Comparison of ENCODE assay signal across 8 mouse cellular contexts in genomic region chr3:79841475-79841874, GRCm38 (mm10). TPM values are rescaled to one million over a fixed set of nuclear protein-coding genes. Genes with fewer than 3 reads are reported as not detected.
A peak's percentile ranks its signal among the peaks of the same experiment; 100 is the strongest.
DNase-seq lines count a peak whose midpoint lies in the region; ATAC-seq and TF ChIP-seq lines count a peak whose summit lies in the region.

No protein-coding gene starts in this region.

- H3K36me3 ChIP-seq in heart, embryonic 10.5 days, result peaks cover 14% of the 10 kb centered on the region; the same call in 1 of the 2 replicates
- H3K36me3 ChIP-seq in C2C12 (ENCODE audit: control insufficient read depth, insufficient read depth), result no peaks in the 10 kb centered on the region
- H3K36me3 ChIP-seq in forebrain, embryonic 16.5 days (ENCODE audit: control insufficient read depth, insufficient read depth), result no peaks in the 10 kb centered on the region
- no peaks in the 10 kb centered on the region for H3K36me3 ChIP-seq in liver, embryonic 16.5 days (ENCODE audit: control insufficient read depth, insufficient read depth)

- H3K4me2 ChIP-seq in forebrain, embryonic 16.5 days (ENCODE audit: low read length), result peak overlapping the region; percentile 70
- H3K4me2 ChIP-seq in liver, embryonic 16.5 days (ENCODE audit: low read depth, low read length), result peak overlapping the region; percentile 73

- ATAC-seq in forebrain, embryonic 16.5 days, result peak; percentile 26
- no peak for ATAC-seq in liver, embryonic 16.5 days (ENCODE audit: low read depth)
- no peak for ATAC-seq in granulocyte monocyte progenitor cell, adult 5-6 weeks (replicated peaks; ENCODE audit: poor library complexity, severe bottlenecking)

- H3K9ac ChIP-seq in forebrain, embryonic 16.5 days (replicated peaks; ENCODE audit: low read depth, low read length), result no peak overlapping the region
- H3K9ac ChIP-seq in liver, embryonic 16.5 days (ENCODE audit: low read depth, low read length), result peak overlapping the region; percentile 30; the same call in 1 of the 2 replicates

- DNase-seq in heart, embryonic 10.5 days (ENCODE audit: low spot score), result no peak
- DNase-seq in heart, postnatal 10 days, result no peak
- DNase-seq in left cerebral cortex, postnatal 4 days, result no peak
- no peak for DNase-seq in gastrocnemius, postnatal 25 days

- H3K4me1 ChIP-seq in heart, embryonic 10.5 days, result 0 out of 2 replicates have a peak, but pooled peaks cover 4% of the 10 kb centered on the region
- peaks cover 6% of the 10 kb centered on the region; the same call in 1 of the 2 replicates for H3K4me1 ChIP-seq in forebrain, embryonic 16.5 days (replicated peaks; ENCODE audit: control insufficient read depth, insufficient read depth, low read length)
- H3K4me1 ChIP-seq in liver, embryonic 16.5 days (ENCODE audit: control insufficient read depth, low read depth, low read length), result peaks cover 2% of the 10 kb centered on the region; the same call in 1 of the 2 replicates

- H3K79me3 ChIP-seq in C2C12 (ENCODE audit: low read depth), result no peaks in the 10 kb centered on the region

- H3K27ac ChIP-seq in heart, embryonic 10.5 days, result no peak overlapping the region
- H3K27ac ChIP-seq in forebrain, embryonic 16.5 days (ENCODE audit: low read length), result no peak overlapping the region
- H3K27ac ChIP-seq in liver, embryonic 16.5 days (ENCODE audit: low read length), result no peak overlapping the region

- no peaks in the 10 kb centered on the region for H3K79me2 ChIP-seq in C2C12 (ENCODE audit: control insufficient read depth, insufficient read depth)

- no peak for TF ChIP-seq CTCF in C2C12 (IDR thresholded peaks at IDR 0.05; ENCODE audit: control insufficient read depth, insufficient read depth, insufficient read length)

- no peaks in the 10 kb centered on the region for H3K9me3 ChIP-seq in heart, embryonic 10.5 days
- H3K9me3 ChIP-seq in forebrain, embryonic 16.5 days (ENCODE audit: control insufficient read depth, low read length), result no peaks in the 10 kb centered on the region
- H3K9me3 ChIP-seq in liver, embryonic 16.5 days (replicated peaks; ENCODE audit: control insufficient read depth, low read length), result no peaks in the 10 kb centered on the region

- H3ac ChIP-seq in C2C12 (ENCODE audit: control insufficient read depth, insufficient read length, low read depth), result no peak overlapping the region

- no peaks in the 10 kb centered on the region for H3K27me3 ChIP-seq in heart, embryonic 10.5 days (ENCODE audit: insufficient read depth, poor library complexity, severe bottlenecking)
- H3K27me3 ChIP-seq in C2C12 (ENCODE audit: control insufficient read depth, insufficient read depth, insufficient read length), result no peaks in the 10 kb centered on the region
- no peaks in the 10 kb centered on the region for H3K27me3 ChIP-seq in forebrain, embryonic 16.5 days (replicated peaks; ENCODE audit: control insufficient read depth, insufficient read depth, low read length)
- H3K27me3 ChIP-seq in liver, embryonic 16.5 days (ENCODE audit: control insufficient read depth, insufficient read depth, low read depth, low read length), result no peaks in the 10 kb centered on the region

- 76% methylated on average over 6 of the region's 6 CpGs for WGBS in heart, embryonic 10.5 days
- WGBS in forebrain, embryonic 16.5 days, result 17% methylated on average over 6 of the region's 6 CpGs
- 60% methylated on average over 6 of the region's 6 CpGs for WGBS in liver, embryonic 16.5 days (ENCODE audit: insufficient replicate concordance)

- intact Hi-C loops in heart, postnatal 10 days (cut with DNase I), result no loop called here
- intact Hi-C loops in left cerebral cortex, postnatal 4 days (cut with DNase I), result no loop called here

- H3K4me3 ChIP-seq in heart, embryonic 10.5 days, result peak overlapping the region; percentile 69
- peak overlapping the region; percentile 31 for H3K4me3 ChIP-seq in C2C12 (ENCODE audit: insufficient read depth, poor library complexity, severe bottlenecking)
- peak overlapping the region; percentile 51 for H3K4me3 ChIP-seq in forebrain, embryonic 16.5 days (replicated peaks; ENCODE audit: low read length)
- H3K4me3 ChIP-seq in liver, embryonic 16.5 days (ENCODE audit: low read depth, low read length), result peak overlapping the region; percentile 63

TF ChIP-seq in C2C12, 6 proteins besides CTCF, POLR2A, EP300 and RAD21:
- no peak for TF ChIP-seq MYOG (IDR thresholded peaks at IDR 0.05; ENCODE audit: control insufficient read depth, extremely low read depth, insufficient read length)
- no peak for TF ChIP-seq FOSL1 (IDR thresholded peaks at IDR 0.05; ENCODE audit: insufficient read depth, low read length, poor library complexity, severe bottlenecking)
- TF ChIP-seq MAX (IDR thresholded peaks at IDR 0.05), result no peak
- TF ChIP-seq CEBPB (IDR thresholded peaks at IDR 0.05; ENCODE audit: low read depth), result no peak
- TF ChIP-seq MYOD1 (IDR thresholded peaks at IDR 0.05; ENCODE audit: control insufficient read depth, insufficient read length, low read depth), result no peak
- no peak for TF ChIP-seq USF1 (IDR thresholded peaks at IDR 0.05; ENCODE audit: low read depth)
TF ChIP-seq in C2C12: peak in this region for 0.

RNA-seq across cellular contexts. Expression of gene Tmem144, which starts 11.1 kb away (rescaled TPM):
- polyA plus RNA-seq in heart, embryonic 10.5 days (2016; fragmentation: Nextera tagmentation; extraction: Ambion mirVana), result 7.9 and 11.4 TPM in 2 replicates
- 1 to 10 TPM; 9.4 to 9.7 TPM for total RNA-seq in heart, postnatal 10 days (2021)
- 1.5 TPM for polyA plus RNA-seq in C2C12 (2012; fragmentation: generic; extraction: Trizol)
- 1.9 and 2.0 TPM in 2 replicates for polyA plus RNA-seq in forebrain, embryonic 16.5 days (2015; fragmentation: Nextera tagmentation; extraction: Ambion mirVana)
- 2.2 and 2.4 TPM in 2 replicates for polyA plus RNA-seq in liver, embryonic 16.5 days (2015; fragmentation: Nextera tagmentation; extraction: Ambion mirVana)
- total RNA-seq in granulocyte monocyte progenitor cell, adult 5-6 weeks (2014; fragmentation: Nextera tagmentation), result 2.8 and 3.0 TPM in 2 replicates
- 2.7 and 2.8 TPM in 2 replicates for total RNA-seq in granulocyte monocyte progenitor cell, adult 5-6 weeks (2017)
- 1 to 10 TPM; 2.8 to 3.6 TPM for total RNA-seq in left cerebral cortex, postnatal 4 days (2021)
- 1 to 10 TPM; 1.3 to 3.4 TPM for total RNA-seq in gastrocnemius, postnatal 25 days (2021)

RNA-seq across cellular contexts. Expression of gene Fam198b, which starts 42.9 kb away (rescaled TPM):
- polyA plus RNA-seq in heart, embryonic 10.5 days (2016; fragmentation: Nextera tagmentation; extraction: Ambion mirVana), result 30.6 and 44.7 TPM in 2 replicates
- total RNA-seq in heart, postnatal 10 days (2021), result 10 to 100 TPM; 73.6 to 85.2 TPM
- polyA plus RNA-seq in C2C12 (2012; fragmentation: generic; extraction: Trizol), result 2.5 TPM
- polyA plus RNA-seq in forebrain, embryonic 16.5 days (2015; fragmentation: Nextera tagmentation; extraction: Ambion mirVana), result 1.4 and 2.1 TPM in 2 replicates
- 0.83 and 0.88 TPM in 2 replicates for polyA plus RNA-seq in liver, embryonic 16.5 days (2015; fragmentation: Nextera tagmentation; extraction: Ambion mirVana)
- total RNA-seq in granulocyte monocyte progenitor cell, adult 5-6 weeks (2014; fragmentation: Nextera tagmentation), result 0.13 and 0.24 TPM in 2 replicates
- 0.04 and 0.05 TPM in 2 replicates for total RNA-seq in granulocyte monocyte progenitor cell, adult 5-6 weeks (2017)
- total RNA-seq in left cerebral cortex, postnatal 4 days (2021), result 1 to 10 TPM; 3.4 to 4.1 TPM
- 10 to 100 TPM; 10.2 to 13.3 TPM for total RNA-seq in gastrocnemius, postnatal 25 days (2021)

Comparison
In these comparisons a context has a peak if more than half of its experiments do, and no peak if none do; other contexts are left out.
1. RNA of gene Fam198b, which starts 42.9 kb away (total RNA-seq): 73.6 to 85.2 TPM in heart, postnatal 10 days; 10.2 to 13.3 TPM in gastrocnemius, postnatal 25 days, 3.4 to 4.1 TPM in left cerebral cortex, postnatal 4 days and 0.04 to 0.24 TPM in granulocyte monocyte progenitor cell, adult 5-6 weeks; every median in the first group is over 4 times any median in the second.
2. Peak in every context shown above with its lines, with median percentiles within 50 percentile points of each other: H3K4me3 ChIP-seq.